Mouse (Mus musculus) hindbrain, embryonic 13.5 days (tissue): ENCODE measurements around the gene Wdr5b. TPM values are rescaled to one million over a fixed set of nuclear protein-coding genes. Genes with fewer than 3 reads are reported as not detected.
"Not testable (repeated sequence)": the region's sequence is repeated elsewhere in the genome, so short reads cannot be mapped to it uniquely, and the experiment has no call there.

Source experiments
- ATAC-seq: fragments of 200-750 bp; cut with Nextera tagmentation; 2 replicates; pipeline ENCODE4 v1.8.0; 2017; ENCODE audit warnings: moderate TSS enrichment; ENCODE audit not compliant: low FRiP score
- H3K27ac ChIP-seq: fragments of 300-500 bp; sonication (generic); 2 replicates; pipeline ENCODE4 v1.5.1; 2015; ENCODE audit warnings: inconsistent platforms, mild to moderate bottlenecking, moderate library complexity
- H3K27me3 ChIP-seq: fragments of 300-500 bp; sonication (generic); 2 replicates; pipeline ENCODE4 v1.6.1; 2015; ENCODE audit warnings: mild to moderate bottlenecking, inconsistent platforms
- H3K36me3 ChIP-seq: fragments of 300-500 bp; sonication (generic); 2 replicates; pipeline ENCODE4 v1.6.1; 2015; ENCODE audit warnings: mild to moderate bottlenecking, inconsistent platforms
- H3K4me1 ChIP-seq: fragments of 300-500 bp; sonication (generic); replicated peaks from 2 replicates; pipeline ENCODE4 v1.6.1; 2015; ENCODE audit warnings: inconsistent platforms
- H3K4me2 ChIP-seq: fragments of 300-500 bp; sonication (generic); 2 replicates; pipeline ENCODE4 v1.6.1; 2015; ENCODE audit warnings: inconsistent platforms, mild to moderate bottlenecking, moderate library complexity
- H3K4me3 ChIP-seq: fragments of 300-500 bp; sonication (generic); 2 replicates; pipeline ENCODE4 v1.5.1; 2015; ENCODE audit warnings: mild to moderate bottlenecking, inconsistent platforms
- H3K9ac ChIP-seq: fragments of 300-500 bp; sonication (generic); 2 replicates; pipeline ENCODE4 v1.6.1; 2015; ENCODE audit warnings: mild to moderate bottlenecking, inconsistent platforms
- H3K9me3 ChIP-seq: fragments of 300-500 bp; sonication (generic); 2 replicates; pipeline ENCODE4 v1.6.1; 2016; ENCODE audit warnings: inconsistent platforms
- WGBS: fragments of 180-500 bp; shearing (Covaris S2); methylation state at CpG from one replicate; pipeline ENCODE4 v1.1.7; 2015; 5-methylcytosine and 5-hydroxymethylcytosine counted together
- polyA plus RNA-seq: library from polyadenylated mRNA; unstranded; fragments of >200 nt; fragmentation: Nextera tagmentation; extraction: Ambion mirVana; gene quantifications from 2 replicates; pipeline ENCODE4 v1.2.1, GENCODE M21; 2015

Wdr5b gene
- polyA plus RNA-seq, 1 experiment from 2014 or later = 14.1 TPM

- Histone ChIP-seq H3K4me3 (no peak overlapping the region), H3K27me3 (no peaks in the 10 kb centered on the region), H3K9ac (no peak overlapping the region), H3K4me2 (no peak overlapping the region), H3K9me3 (no peaks in the 10 kb centered on the region), H3K27ac (no peak overlapping the region), H3K36me3 (peaks cover 32% of the 10 kb centered on the region), H3K4me1 (no peaks in the 10 kb centered on the region)
- no peak for ATAC-seq
- 92% methylated on average over 6 of the region's 6 CpGs for WGBS
These were observed 12.7 kb downstream of the Wdr5b start for GRCm38 (mm10) chr16:36053524-36054275.

DNA sequence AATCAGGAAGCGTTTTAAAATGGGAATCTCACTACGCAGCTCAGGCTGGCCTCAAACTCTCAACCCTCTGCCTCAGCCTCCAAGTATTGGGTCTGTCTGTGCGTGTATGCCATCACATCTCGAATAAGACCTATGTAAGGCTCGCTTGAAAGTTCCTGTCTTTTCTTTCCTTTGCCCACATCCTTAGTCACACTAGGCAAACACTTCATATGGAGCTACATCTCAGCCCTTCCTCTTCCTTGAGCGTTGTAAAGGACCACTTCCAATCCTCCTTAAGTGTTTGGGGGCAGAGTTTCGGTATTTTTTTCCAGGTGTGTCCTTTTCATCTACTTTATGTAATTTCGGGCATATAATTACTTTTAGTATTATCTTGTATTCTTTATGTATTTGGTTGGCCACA lies 13.9 kb downstream of the Wdr5b start:
- no peak for ATAC-seq

GRCm38 (mm10) chr16:36056416-36056815 lies 15.4 kb downstream of the Wdr5b start:
- Histone ChIP-seq H3K4me3 (no peak overlapping the region), H3K27ac (no peak overlapping the region), H3K4me2 (no peak overlapping the region), H3K9me3 (no peaks in the 10 kb centered on the region), H3K36me3 (peaks cover 8% of the 10 kb centered on the region; the same call in 1 of the 2 replicates), H3K27me3 (no peaks in the 10 kb centered on the region), H3K4me1 (no peaks in the 10 kb centered on the region), H3K9ac (no peak overlapping the region)
- no peak for ATAC-seq
- 91% methylated on average over 11 of the region's 11 CpGs for WGBS

More for the DNA sequence above, 13.9 kb downstream of the Wdr5b start:
- Histone ChIP-seq H3K36me3 (peaks cover 20% of the 10 kb centered on the region), H3K4me2 (no peak overlapping the region), H3K4me1 (no peaks in the 10 kb centered on the region), H3K27me3 (no peaks in the 10 kb centered on the region), H3K27ac (no peak overlapping the region), H3K4me3 (no peak overlapping the region), H3K9me3 (no peaks in the 10 kb centered on the region), H3K9ac (no peak overlapping the region)
- WGBS = 95% methylated on average over 8 of the region's 8 CpGs

DNA sequence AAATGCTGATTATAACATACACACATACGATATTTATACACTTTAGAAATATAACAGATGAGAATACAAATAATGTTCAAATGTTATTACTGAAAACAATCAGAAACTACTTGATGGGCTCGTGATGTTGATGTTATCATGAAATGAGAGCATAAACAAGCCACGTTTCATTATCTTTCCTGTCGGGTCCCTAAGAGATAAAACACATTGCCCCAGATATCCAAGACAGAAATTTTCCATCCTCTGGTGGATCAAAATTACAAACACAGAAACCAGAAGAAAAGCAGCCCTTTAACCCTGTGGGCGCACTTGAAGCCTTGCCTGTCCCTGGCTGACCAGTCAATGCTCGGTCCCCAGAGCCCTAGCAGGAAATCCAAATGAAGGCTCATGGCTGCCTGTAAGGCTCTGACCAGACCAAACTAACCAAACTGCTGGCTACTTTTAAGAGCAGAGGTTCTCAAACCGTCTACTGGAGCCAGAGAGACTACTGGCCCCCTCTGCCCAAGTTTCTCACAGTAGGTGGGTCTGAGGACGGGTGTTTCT lies 17.0 kb downstream of the Wdr5b start:
- Histone ChIP-seq H3K4me1 (no peaks in the 10 kb centered on the region), H3K36me3 (no peaks in the 10 kb centered on the region), H3K27ac (no peak overlapping the region), H3K27me3 (no peaks in the 10 kb centered on the region), H3K9ac (no peak overlapping the region), H3K4me2 (no peak overlapping the region), H3K4me3 (no peak overlapping the region), H3K9me3 (no peaks in the 10 kb centered on the region)
- no peak for ATAC-seq
- WGBS = 82% methylated on average over 8 of the region's 8 CpGs

GRCm38 (mm10) chr16:36062534-36062933 lies 21.5 kb downstream of the Wdr5b start:
- not testable (repeated sequence) for H3K9ac ChIP-seq, H3K27ac ChIP-seq, H3K4me1 ChIP-seq, ATAC-seq, H3K9me3 ChIP-seq, H3K4me3 ChIP-seq, H3K27me3 ChIP-seq, H3K4me2 ChIP-seq, H3K36me3 ChIP-seq
- 81% methylated on average over 1 of the region's 1 CpGs for WGBS

DNA sequence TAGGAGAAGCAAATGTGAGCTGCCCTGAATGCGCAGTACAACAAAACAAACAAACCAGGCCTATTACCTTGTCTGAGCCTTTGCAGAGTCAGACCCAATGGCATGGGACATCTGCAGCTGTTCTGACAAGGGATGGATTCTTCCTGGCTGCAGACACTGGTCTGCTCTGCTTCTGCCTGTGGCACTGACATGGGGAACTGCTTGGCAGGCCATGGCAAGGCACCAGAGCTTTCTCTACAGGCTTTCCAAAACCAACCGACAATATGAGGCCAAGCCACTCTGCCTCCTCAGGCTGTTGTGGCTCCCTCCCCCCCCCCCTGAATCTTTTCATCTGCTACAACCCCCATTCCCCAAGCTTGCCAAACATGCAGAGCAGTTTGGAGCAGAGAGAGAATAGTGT lies 22.3 kb downstream of the Wdr5b start:
- H3K4me2 ChIP-seq = no peak overlapping the region
- no peaks in the 10 kb centered on the region for H3K9me3 ChIP-seq
- H3K9ac ChIP-seq = no peak overlapping the region
- H3K36me3 ChIP-seq = no peaks in the 10 kb centered on the region
- no peak for ATAC-seq
- H3K27ac ChIP-seq = no peak overlapping the region
- WGBS = 91% methylated on average over 2 of the region's 2 CpGs
- no peaks in the 10 kb centered on the region for H3K27me3 ChIP-seq
- H3K4me1 ChIP-seq = peaks cover 11% of the 10 kb centered on the region
- H3K4me3 ChIP-seq = no peak overlapping the region

- H3K4me3 ChIP-seq = no peak overlapping the region
- peaks cover 25% of the 10 kb centered on the region for H3K4me1 ChIP-seq
- no peak overlapping the region for H3K9ac ChIP-seq
- H3K9me3 ChIP-seq = no peaks in the 10 kb centered on the region
- H3K36me3 ChIP-seq = no peaks in the 10 kb centered on the region
- 87% methylated on average over 5 of the region's 5 CpGs for WGBS
- ATAC-seq = no peak
- no peak overlapping the region for H3K27ac ChIP-seq
- no peak overlapping the region for H3K4me2 ChIP-seq
- H3K27me3 ChIP-seq = no peaks in the 10 kb centered on the region
These were observed 23.9 kb downstream of the Wdr5b start for GRCm38 (mm10) chr16:36064904-36065303.

DNA sequence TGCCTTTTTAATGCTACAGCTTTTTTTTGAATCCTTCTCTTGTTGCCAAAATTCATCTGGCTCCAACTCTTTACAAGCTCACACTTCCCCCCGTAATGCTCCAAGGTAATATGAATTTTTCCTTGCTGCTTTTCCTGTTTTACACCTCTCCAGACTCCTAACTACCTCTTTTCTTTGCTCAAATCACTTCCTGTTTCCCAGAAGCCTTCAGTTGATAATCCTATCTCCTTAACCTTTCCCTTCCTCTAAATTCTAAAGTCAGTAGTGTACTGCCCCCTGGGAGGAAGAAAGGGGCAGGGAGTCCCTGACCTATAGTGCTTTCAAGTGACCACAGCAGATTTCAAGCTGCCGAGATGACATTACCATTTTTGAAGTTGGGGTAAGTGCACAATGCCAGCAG lies 26.7 kb downstream of the Wdr5b start:
- no peaks in the 10 kb centered on the region for H3K9me3 ChIP-seq
- 66% methylated on average over 2 of the region's 2 CpGs for WGBS
- H3K4me1 ChIP-seq = peaks cover 38% of the 10 kb centered on the region

DNA sequence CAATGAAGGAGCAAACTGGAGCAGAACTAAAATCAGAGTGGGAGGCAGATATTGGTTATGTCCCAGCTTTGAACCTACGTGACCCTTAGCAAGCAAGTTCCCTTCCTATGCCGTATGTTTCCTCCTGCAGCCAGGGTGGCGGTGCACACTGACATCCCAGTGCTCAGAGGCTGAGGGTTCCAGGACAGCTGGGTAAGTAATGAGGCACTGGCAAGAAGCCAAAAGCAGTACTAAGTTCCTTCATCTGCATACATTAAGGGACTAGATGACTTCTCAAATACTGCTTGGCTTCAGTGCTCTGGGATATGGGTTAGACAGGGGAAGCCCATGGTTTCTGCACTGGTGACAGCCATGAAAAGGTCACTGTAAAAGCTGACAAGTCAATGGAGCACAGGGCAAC lies 27.4 kb downstream of the Wdr5b start:
- Histone ChIP-seq H3K9me3 (no peaks in the 10 kb centered on the region), H3K4me1 (peaks cover 40% of the 10 kb centered on the region), H3K27me3 (no peaks in the 10 kb centered on the region), H3K9ac (0 out of 2 replicates have a peak overlapping the region, but pooled peaks have one; percentile 5), H3K4me2 (no peak overlapping the region), H3K4me3 (no peak overlapping the region), H3K27ac (no peak overlapping the region), H3K36me3 (no peaks in the 10 kb centered on the region)
- no peak for ATAC-seq
- 64% methylated on average over 3 of the region's 3 CpGs for WGBS

More for the DNA sequence above, 26.7 kb downstream of the Wdr5b start:
- no peaks in the 10 kb centered on the region for H3K36me3 ChIP-seq
- no peaks in the 10 kb centered on the region for H3K27me3 ChIP-seq
- H3K9ac ChIP-seq = no peak overlapping the region
- no peak overlapping the region for H3K4me3 ChIP-seq
- H3K27ac ChIP-seq = no peak overlapping the region
- no peak for ATAC-seq
- H3K4me2 ChIP-seq = no peak overlapping the region

DNA sequence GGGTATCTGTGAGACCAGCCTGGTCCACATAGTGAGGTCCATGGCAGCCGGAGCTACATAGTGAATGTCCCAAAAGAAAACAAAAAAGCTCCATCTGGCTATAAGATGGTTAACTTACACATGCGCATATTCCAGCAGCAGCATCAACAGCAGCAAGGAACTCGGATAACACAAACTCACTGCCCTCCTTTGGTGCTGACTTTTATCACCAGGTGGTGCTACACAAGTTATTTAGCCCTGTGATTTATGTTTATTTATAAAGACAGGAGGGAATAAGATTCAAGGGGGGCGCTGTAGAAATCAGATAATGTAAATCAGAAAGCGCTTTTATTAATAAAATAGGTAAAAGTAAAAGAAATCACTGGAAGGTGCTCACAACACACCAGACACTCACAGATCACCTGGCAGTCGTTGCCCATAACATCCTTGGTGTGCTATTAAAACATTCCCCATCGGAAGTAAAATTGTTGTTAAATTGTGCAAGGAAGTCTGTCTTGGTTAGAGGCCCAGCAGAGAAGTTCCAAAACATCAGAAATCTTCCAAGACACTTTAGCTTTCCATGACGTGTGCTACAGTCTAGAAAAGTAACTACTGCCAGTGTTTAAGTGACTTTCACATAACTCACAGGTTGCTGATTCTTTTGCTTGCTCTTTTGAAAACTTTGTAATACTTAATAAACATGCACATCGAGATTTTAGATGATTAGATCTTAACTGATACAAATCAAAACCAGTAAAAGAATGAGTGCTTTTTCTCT lies 29.0 kb downstream of the Wdr5b start:
- WGBS = 40% methylated on average over 9 of the region's 9 CpGs
- H3K27me3 ChIP-seq = no peaks in the 10 kb centered on the region
- no peak for ATAC-seq
- H3K4me3 ChIP-seq = peak overlapping the region; percentile 75
- H3K4me2 ChIP-seq = peak overlapping the region; percentile 82
- H3K9ac ChIP-seq = 0 out of 2 replicates have a peak overlapping the region, but pooled peaks have one; percentile 0
- H3K4me1 ChIP-seq = peaks cover 36% of the 10 kb centered on the region
- no peak overlapping the region for H3K27ac ChIP-seq
- no peaks in the 10 kb centered on the region for H3K9me3 ChIP-seq
- no peaks in the 10 kb centered on the region for H3K36me3 ChIP-seq

- no peaks in the 10 kb centered on the region for H3K36me3 ChIP-seq
- WGBS = 0% methylated on average over 16 of the region's 16 CpGs
- no peak for ATAC-seq
These were observed 30.1 kb downstream of the Wdr5b start for GRCm38 (mm10) chr16:36071071-36071449.

More at GRCm38 (mm10) chr16:36071071-36071449, 30.1 kb downstream of the Wdr5b start:
- Histone ChIP-seq H3K27ac (peak overlapping the region; percentile 97), H3K4me3 (peak overlapping the region; percentile 75), H3K4me2 (peak overlapping the region; percentile 82), H3K9ac (peak overlapping the region; percentile 85), H3K27me3 (no peaks in the 10 kb centered on the region), H3K9me3 (no peaks in the 10 kb centered on the region), H3K4me1 (peaks cover 36% of the 10 kb centered on the region)
